Mouse (Mus musculus) frontal cortex, postnatal 36 days (tissue): ENCODE data around the gene Myo1c.

Experiments used
- DNase-seq, 2 experiments: peaks; one replicate each; pipeline ENCODE4 v3.0.0; 2022; ENCODE audit warnings: low spot score in 2 of 2

The Myo1c gene

GRCm38 (mm10) chr11:75713949-75714348 lies 63.6 kb downstream of the Myo1c start:
- DNase-seq: no peak

GRCm38 (mm10) chr11:75715556-75715955 lies 65.3 kb downstream of the Myo1c start:
- no peak for DNase-seq

- no peak for DNase-seq
Measured at GRCm38 (mm10) chr11:75716661-75717325, 66.5 kb downstream of the Myo1c start.

DNA sequence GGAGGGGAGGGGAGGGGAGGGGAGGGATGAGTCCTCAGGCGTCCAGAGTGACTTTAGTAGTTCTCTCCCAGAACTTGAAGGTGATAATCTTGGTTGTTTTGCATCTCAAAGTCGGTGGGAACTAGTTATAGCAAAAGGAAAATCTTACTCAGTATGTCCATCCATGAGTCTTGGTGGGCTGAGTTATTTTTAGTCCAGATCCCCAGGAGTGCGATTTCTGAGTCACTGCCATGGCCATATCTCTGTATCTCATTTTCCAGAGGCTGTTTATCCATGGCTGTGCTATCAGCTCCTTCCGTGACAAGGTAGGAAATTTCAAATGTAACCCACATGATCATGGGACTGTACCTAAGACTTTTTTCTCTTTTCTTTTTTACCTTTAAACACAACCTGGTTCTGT lies 72.0 kb downstream of the Myo1c start:
- DNase-seq: no peak
